Mouse (Mus musculus) hindbrain, embryonic 14.5 days (tissue): ENCODE data around the gene Mysm1. TPM values are rescaled to one million over a fixed set of nuclear protein-coding genes. Genes with fewer than 3 reads are reported as not detected.
A peak's percentile ranks its signal among the peaks of the same experiment; 100 is the strongest.

Experiments
- ATAC-seq: fragments of 200-750 bp; cut with Nextera tagmentation; 2 replicates; pipeline ENCODE4 v1.8.0; 2017; ENCODE audit warnings: moderate number of reproducible peaks, mild to moderate bottlenecking, moderate TSS enrichment, moderate library complexity; ENCODE audit not compliant: low FRiP score
- DNase-seq: peaks from one replicate; pipeline ENCODE4 v3.0.0-alpha.2; 2015; ENCODE audit warnings: low spot score
- H3K27ac ChIP-seq: fragments of 300-500 bp; sonication (generic); 2 replicates; pipeline ENCODE4 v1.5.1; 2014; ENCODE audit warnings: mild to moderate bottlenecking, moderate library complexity
- H3K27me3 ChIP-seq: fragments of 300-500 bp; sonication (generic); 2 replicates; pipeline ENCODE4 v1.6.1; 2014; ENCODE audit warnings: mild to moderate bottlenecking, low read length, mixed read lengths; ENCODE audit not compliant: control insufficient read depth, insufficient read depth
- H3K36me3 ChIP-seq: fragments of 300-500 bp; sonication (generic); replicated peaks from 2 replicates; pipeline ENCODE4 v1.6.1; 2014; ENCODE audit not compliant: control insufficient read depth, insufficient read depth
- H3K4me1 ChIP-seq: fragments of 300-500 bp; sonication (generic); replicated peaks from 2 replicates; pipeline ENCODE4 v1.6.1; 2014; ENCODE audit warnings: antibody characterized with exemption, low read length, mixed read lengths; ENCODE audit not compliant: control insufficient read depth, insufficient read depth
- H3K4me2 ChIP-seq: fragments of 300-500 bp; sonication (generic); replicated peaks from 2 replicates; pipeline ENCODE4 v1.6.1; 2014; ENCODE audit warnings: mild to moderate bottlenecking, moderate library complexity
- H3K4me3 ChIP-seq: fragments of 300-500 bp; sonication (generic); replicated peaks from 2 replicates; pipeline ENCODE4 v1.5.1; 2014; ENCODE audit warnings: mild to moderate bottlenecking, low read length
- H3K9ac ChIP-seq: fragments of 300-500 bp; sonication (generic); 2 replicates; pipeline ENCODE4 v1.6.1; 2014
- H3K9me3 ChIP-seq: fragments of 300-500 bp; sonication (generic); 2 replicates; pipeline ENCODE4 v1.6.1; 2016; ENCODE audit warnings: low read length; ENCODE audit not compliant: control insufficient read depth
- WGBS: fragments of 180-500 bp; shearing (Covaris S2); extraction: QIAGEN DNeasy Blood & Tissue Kit; methylation state at CpG from one replicate; pipeline ENCODE4 v1.1.7; 2014; 5-methylcytosine and 5-hydroxymethylcytosine counted together
- polyA plus RNA-seq: library from polyadenylated mRNA; unstranded; fragments of >200 nt; fragmentation: Nextera tagmentation; extraction: Ambion mirVana; gene quantifications from 2 replicates; pipeline ENCODE4 v1.2.1, GENCODE M21; 2014

Gene Mysm1
- polyA plus RNA-seq, result 27.0 and 33.2 TPM in 2 replicates

DNA sequence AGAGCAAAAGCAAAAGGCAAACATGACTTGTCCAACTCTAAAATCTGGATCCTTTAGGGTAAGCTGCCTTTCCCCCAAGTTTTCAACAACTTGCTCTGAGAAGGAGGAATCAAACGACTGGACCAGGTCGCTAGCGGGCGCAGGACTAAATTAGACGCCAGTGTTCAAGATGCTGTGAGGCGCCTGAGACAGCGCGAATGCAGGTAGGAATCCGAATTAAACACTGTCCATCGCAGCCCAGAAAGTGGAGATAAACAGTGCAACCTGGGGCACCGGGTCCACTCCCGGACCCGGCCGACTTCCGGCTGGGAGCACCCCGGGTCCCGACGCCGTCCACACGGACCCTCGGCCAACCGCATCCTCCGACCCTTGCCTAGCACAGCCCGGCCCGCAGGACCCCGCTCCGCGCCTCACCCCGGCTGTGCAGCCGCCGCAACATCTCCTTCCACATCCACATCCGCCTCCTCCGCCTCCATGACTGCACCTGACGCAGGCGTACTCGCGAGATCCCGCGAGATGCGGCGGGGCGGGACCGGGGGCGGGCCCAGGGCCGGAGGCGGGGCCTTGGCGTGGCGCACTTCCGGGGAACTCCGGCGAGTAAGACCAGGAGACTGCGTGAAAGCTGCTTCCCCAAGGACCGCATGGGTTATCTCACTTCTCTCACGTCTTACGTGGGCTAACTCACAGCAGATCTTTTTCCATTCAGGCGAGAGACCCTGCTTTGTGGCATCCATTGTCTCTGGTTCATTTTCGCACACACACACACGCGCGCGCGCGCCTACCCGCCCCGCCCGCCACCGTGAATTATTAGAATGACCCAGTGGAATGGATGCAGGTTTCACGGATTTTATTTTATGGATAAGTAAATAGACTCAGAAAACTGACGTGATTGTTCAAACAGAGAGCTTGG is at the start of gene Mysm1:
Gene Mysm1 (minus strand): TSS at position 511 of the 910 bp plus-strand sequence.
- Histone ChIP-seq H3K4me3 (peak within 1 kb of the TSS; percentile 68), H3K9me3 (no peaks in the 10 kb centered on the region), H3K36me3 (peaks cover 14% of the 10 kb centered on the region), H3K27ac (peak within 1 kb of the TSS; percentile 97), H3K27me3 (no peaks in the 10 kb centered on the region), H3K4me1 (peaks cover 14% of the 10 kb centered on the region), H3K4me2 (peak within 1 kb of the TSS; percentile 65), H3K9ac (peak within 1 kb of the TSS; percentile 84)
- WGBS, result under 1% methylated on average over 66 of the region's 69 CpGs
- DNase-seq (peak; percentile 97), ATAC-seq (peak; percentile 100)

DNA sequence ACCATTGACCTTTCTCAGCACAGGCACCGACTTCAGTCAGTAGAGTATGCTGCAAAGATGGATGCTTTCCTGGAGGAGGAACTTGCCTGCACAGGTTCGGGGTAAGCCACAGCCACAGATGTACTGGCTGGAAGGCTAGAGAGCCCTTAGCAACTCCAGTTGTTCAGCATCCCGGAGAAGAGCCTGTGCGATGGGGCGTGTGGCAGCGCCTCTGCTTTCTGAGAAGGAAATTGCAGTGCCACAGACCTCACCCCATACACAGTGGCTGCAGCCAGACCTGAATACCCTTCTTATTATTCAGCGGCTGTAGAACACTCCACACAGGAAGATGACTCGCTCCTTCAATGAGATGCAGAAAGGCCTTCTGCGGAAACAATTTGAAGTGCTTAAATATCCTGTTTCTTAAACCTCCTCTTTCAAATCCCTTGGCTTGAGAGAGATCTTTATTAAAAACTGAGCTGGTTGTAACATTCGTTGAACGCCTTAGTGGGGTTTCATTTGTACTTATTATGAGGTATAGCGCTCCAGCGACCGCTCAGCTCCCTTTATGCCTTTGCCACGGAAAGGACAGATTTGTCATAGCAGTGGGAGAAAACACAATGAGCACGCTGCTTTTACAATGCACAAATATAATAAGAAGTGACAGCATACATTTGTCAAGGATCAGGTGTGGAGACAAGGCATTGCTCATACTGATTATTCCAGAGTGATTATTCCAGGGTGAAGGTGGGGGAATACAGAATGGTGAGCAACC is 47.1 kb upstream of the Mysm1 start:
- ATAC-seq, result peak; percentile 69; the same call in 1 of the 2 replicates

DNA sequence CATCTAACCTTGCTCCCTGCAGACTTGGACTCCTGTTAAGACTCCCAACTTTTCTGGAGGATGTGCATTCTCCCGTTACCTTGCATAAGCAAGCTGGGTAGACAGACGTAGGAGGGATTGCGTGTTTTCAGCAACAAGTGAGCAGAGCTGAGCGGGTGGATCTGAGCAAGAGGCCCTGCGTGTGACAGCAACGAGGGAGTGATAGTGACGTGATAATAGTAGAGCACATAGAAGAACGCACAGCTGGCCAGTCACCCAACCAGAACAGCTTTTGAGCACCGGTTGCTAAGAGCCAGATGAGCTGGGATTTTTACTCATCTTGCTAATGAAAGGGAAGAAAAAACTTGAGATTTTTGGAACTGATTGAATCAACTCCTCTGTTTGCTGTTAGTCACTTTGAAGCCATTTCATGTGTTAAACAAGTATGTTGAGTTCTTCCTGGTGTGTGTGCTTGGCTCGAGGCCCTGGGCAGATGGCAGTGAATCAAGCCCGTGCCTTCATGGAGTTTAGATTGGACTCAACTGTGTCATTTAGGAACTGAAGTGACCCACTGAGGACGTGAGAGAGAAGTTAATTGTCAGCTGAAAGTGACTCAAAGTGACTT is 44.6 kb upstream of the Mysm1 start:
- H3K4me1 ChIP-seq, result no peaks in the 10 kb centered on the region; the same call in 1 of the 2 replicates
- ATAC-seq (no peak; the same call in 1 of the 2 replicates), DNase-seq (no peak)
- H3K36me3 ChIP-seq, result no peaks in the 10 kb centered on the region
- H3K27ac ChIP-seq, result no peak overlapping the region
- no peaks in the 10 kb centered on the region for H3K9me3 ChIP-seq
- no peaks in the 10 kb centered on the region for H3K27me3 ChIP-seq
- no peak overlapping the region for H3K4me3 ChIP-seq
- no peak overlapping the region for H3K9ac ChIP-seq
- 73% methylated on average over 12 of the region's 12 CpGs for WGBS
- no peak overlapping the region for H3K4me2 ChIP-seq

More for the DNA sequence above, 47.1 kb upstream of the Mysm1 start:
- WGBS, result 57% methylated on average over 16 of the region's 16 CpGs
- Histone ChIP-seq H3K9ac (no peak overlapping the region), H3K9me3 (no peaks in the 10 kb centered on the region), H3K4me1 (no peaks in the 10 kb centered on the region; the same call in 1 of the 2 replicates), H3K4me3 (no peak overlapping the region), H3K4me2 (no peak overlapping the region), H3K27ac (no peak overlapping the region), H3K27me3 (no peaks in the 10 kb centered on the region), H3K36me3 (no peaks in the 10 kb centered on the region)
- DNase-seq, result no peak

DNA sequence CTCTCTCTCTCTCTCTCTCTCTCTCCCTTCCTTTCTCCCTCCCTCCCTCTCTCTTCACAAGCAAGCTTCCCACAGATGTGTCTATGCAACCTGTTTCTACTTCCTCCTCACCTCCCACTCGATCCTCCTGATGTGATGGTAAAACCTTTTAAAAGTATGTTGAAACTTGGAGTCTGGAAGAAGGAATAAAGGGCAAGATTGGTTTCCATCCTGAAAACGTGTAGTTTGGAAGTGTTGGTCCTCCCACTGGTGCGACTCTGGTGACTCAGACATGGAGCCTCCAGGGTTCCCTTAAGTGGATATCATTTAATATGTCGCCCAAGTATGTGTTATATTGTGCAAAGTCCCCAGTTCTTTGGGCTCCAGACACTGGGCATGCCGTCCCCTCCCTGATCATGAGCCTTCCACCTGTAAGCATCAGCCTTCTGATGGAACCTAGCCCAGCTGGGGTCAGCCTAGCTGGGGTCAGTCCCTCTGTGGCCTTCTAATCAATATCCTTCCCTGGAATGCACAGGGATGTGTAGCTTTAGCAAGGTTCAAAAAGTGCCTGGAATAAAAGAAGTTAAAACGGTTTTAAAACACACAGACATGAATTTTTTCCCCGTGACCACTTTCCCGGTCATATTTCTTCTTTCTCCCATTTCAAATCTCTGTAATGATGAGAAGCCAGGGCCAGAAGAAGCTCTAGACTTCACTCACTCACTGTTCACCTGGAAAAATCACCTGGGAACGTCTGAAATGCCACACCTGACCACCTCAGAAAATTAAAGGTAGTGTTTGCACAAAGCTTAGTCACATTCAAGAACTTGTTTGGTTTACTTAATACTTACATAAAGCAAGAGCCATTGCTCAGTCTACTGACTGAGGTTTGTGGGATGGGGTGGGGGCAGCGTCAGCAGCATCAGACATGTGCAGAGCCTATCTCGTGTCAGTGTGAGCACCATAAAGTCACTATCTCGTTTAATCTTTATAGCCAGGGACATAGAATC is 43.0 kb upstream of the Mysm1 start:
- H3K27me3 ChIP-seq, result no peaks in the 10 kb centered on the region
- WGBS, result 90% methylated on average over 12 of the region's 12 CpGs

GRCm38 (mm10) chr4:95020201-95020600 is 41.3 kb upstream of the Mysm1 start:
- Histone ChIP-seq H3K4me1 (no peaks in the 10 kb centered on the region), H3K27ac (no peak overlapping the region), H3K9me3 (no peaks in the 10 kb centered on the region), H3K9ac (no peak overlapping the region), H3K4me3 (no peak overlapping the region), H3K36me3 (no peaks in the 10 kb centered on the region), H3K27me3 (no peaks in the 10 kb centered on the region), H3K4me2 (no peak overlapping the region)
- no peak for ATAC-seq
- 92% methylated on average over 2 of the region's 2 CpGs for WGBS
- no peak for DNase-seq

More for the DNA sequence above, 43.0 kb upstream of the Mysm1 start:
- H3K4me3 ChIP-seq, result no peak overlapping the region
- H3K4me1 ChIP-seq, result no peaks in the 10 kb centered on the region; the same call in 1 of the 2 replicates
- ATAC-seq (no peak), DNase-seq (no peak)
- no peak overlapping the region for H3K9ac ChIP-seq
- H3K36me3 ChIP-seq, result no peaks in the 10 kb centered on the region
- H3K27ac ChIP-seq, result no peak overlapping the region
- no peaks in the 10 kb centered on the region for H3K9me3 ChIP-seq
- H3K4me2 ChIP-seq, result no peak overlapping the region

DNA sequence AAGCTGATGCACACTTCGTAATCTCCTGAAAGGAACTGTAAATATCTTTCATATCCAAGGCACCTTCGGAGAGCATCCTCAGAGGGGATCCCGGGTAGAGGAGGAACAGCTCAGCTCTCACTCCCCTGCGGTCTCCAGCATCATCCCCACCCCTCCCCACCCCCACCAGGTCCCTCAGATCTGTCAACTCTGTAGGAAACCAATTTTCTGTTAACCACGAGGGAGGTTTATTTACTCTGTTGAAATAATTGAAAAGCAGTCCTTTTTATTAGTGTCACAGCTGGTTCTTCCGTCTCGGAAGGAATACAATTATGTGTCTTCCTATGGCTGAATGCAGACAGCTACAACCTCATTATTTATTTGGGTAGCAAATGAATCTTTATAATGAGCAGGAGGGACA is 39.3 kb upstream of the Mysm1 start:
- ATAC-seq (peak; percentile 71), DNase-seq (no peak)
- no peaks in the 10 kb centered on the region for H3K4me1 ChIP-seq
- no peak overlapping the region for H3K9ac ChIP-seq
- no peaks in the 10 kb centered on the region for H3K27me3 ChIP-seq
- no peak overlapping the region for H3K27ac ChIP-seq
- no peaks in the 10 kb centered on the region for H3K9me3 ChIP-seq
- H3K4me2 ChIP-seq, result no peak overlapping the region
- no peaks in the 10 kb centered on the region for H3K36me3 ChIP-seq
- WGBS, result 28% methylated on average over 7 of the region's 7 CpGs
- H3K4me3 ChIP-seq, result no peak overlapping the region

DNA sequence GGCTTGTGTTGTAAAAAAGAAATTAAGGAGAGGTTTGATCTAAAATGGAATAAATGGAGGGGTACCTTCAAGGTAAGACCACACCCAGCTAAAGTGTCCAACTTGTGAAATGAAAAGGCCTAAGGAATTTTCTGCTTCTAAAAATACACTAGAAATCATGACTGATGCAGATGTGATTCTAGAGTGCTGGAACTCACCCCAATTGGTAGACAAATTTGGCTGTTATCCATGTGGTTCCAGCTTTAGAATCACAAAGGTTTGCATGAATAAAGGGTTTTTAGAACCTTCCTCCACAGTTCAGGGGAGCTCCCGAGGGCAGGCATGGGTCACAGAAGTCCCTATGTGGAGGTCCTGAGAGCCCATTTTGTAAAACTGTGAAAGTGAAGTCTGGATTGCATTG is 33.8 kb upstream of the Mysm1 start:
- no peak overlapping the region for H3K9ac ChIP-seq
- H3K9me3 ChIP-seq, result no peaks in the 10 kb centered on the region
- no peak overlapping the region for H3K4me3 ChIP-seq
- no peaks in the 10 kb centered on the region for H3K4me1 ChIP-seq
- WGBS, result 74% methylated on average over 1 of the region's 1 CpGs
- H3K36me3 ChIP-seq, result no peaks in the 10 kb centered on the region
- no peak for ATAC-seq
- H3K4me2 ChIP-seq, result no peak overlapping the region
- no peak for DNase-seq
- no peak overlapping the region for H3K27ac ChIP-seq
- no peaks in the 10 kb centered on the region for H3K27me3 ChIP-seq

- no peaks in the 10 kb centered on the region for H3K9me3 ChIP-seq
- ATAC-seq, result no peak
- no peak overlapping the region for H3K4me2 ChIP-seq
- H3K36me3 ChIP-seq, result no peaks in the 10 kb centered on the region
- no peak overlapping the region for H3K27ac ChIP-seq
- no peak overlapping the region for H3K9ac ChIP-seq
- DNase-seq, result no peak
- no peaks in the 10 kb centered on the region for H3K4me1 ChIP-seq
- H3K27me3 ChIP-seq, result no peaks in the 10 kb centered on the region
- H3K4me3 ChIP-seq, result no peak overlapping the region
Measured at GRCm38 (mm10) chr4:95012256-95012655, 33.4 kb upstream of the Mysm1 start.
